Mouse (Mus musculus) bone marrow macrophage, adult 2 months (primary cell): ENCODE data around the gene Ckap2l.

ENCODE experiments used
- CTCF ChIP-seq: IDR thresholded peaks from 2 replicates; pipeline ENCODE4 v1.5.1; 2012; ENCODE audit warnings: low read depth, mild to moderate bottlenecking, low read length, moderate library complexity
- POLR2A ChIP-seq: IDR thresholded peaks from 2 replicates; pipeline ENCODE4 v1.6.1; 2012; ENCODE audit warnings: mild to moderate bottlenecking, low read depth, low read length, borderline replicate concordance

- TF ChIP-seq CTCF, result no peak
- no peak for TF ChIP-seq POLR2A
These were observed 43.4 kb downstream of the Ckap2l start for GRCm38 (mm10) chr2:129253631-129253970.
